Mouse (Mus musculus) hindbrain, embryonic 11.5 days (tissue): ENCODE data around the gene Mmp11. TPM values are rescaled to one million over a fixed set of nuclear protein-coding genes. Genes with fewer than 3 reads are reported as not detected.

Experiments
- ATAC-seq: fragments of 200-750 bp; cut with Nextera tagmentation; 2 replicates; pipeline ENCODE4 v1.8.0; 2017; ENCODE audit warnings: mild to moderate bottlenecking, moderate TSS enrichment, moderate library complexity; ENCODE audit not compliant: low FRiP score
- DNase-seq: peaks from one replicate; pipeline ENCODE4 v3.0.0-alpha.2; 2015; ENCODE audit warnings: low spot score
- H3K27ac ChIP-seq: fragments of 300-500 bp; sonication (generic); 2 replicates; pipeline ENCODE4 v1.5.1; 2014; ENCODE audit warnings: mild to moderate bottlenecking, low read depth, low read length
- H3K27me3 ChIP-seq: fragments of 300-500 bp; sonication (generic); 2 replicates; pipeline ENCODE4 v1.6.1; 2014; ENCODE audit warnings: mild to moderate bottlenecking, low read length, moderate library complexity, mixed read lengths; ENCODE audit not compliant: control insufficient read depth, insufficient read depth
- H3K36me3 ChIP-seq: fragments of 300-500 bp; sonication (generic); 2 replicates; pipeline ENCODE4 v1.6.1; 2014; ENCODE audit warnings: mild to moderate bottlenecking, low read length, moderate library complexity, mixed read lengths; ENCODE audit not compliant: control insufficient read depth, insufficient read depth
- H3K4me1 ChIP-seq: fragments of 300-500 bp; sonication (generic); replicated peaks from 2 replicates; pipeline ENCODE4 v1.6.1; 2014; ENCODE audit warnings: low read length, mixed read lengths; ENCODE audit not compliant: control insufficient read depth, insufficient read depth
- H3K4me2 ChIP-seq: fragments of 300-500 bp; sonication (generic); replicated peaks from 2 replicates; pipeline ENCODE4 v1.6.1; 2014; ENCODE audit warnings: mild to moderate bottlenecking, low read depth, low read length
- H3K4me3 ChIP-seq: fragments of 300-500 bp; sonication (generic); 2 replicates; pipeline ENCODE4 v1.5.1; 2014; ENCODE audit warnings: low read depth, low read length
- H3K9ac ChIP-seq: fragments of 300-500 bp; sonication (generic); 2 replicates; pipeline ENCODE4 v1.6.1; 2014; ENCODE audit warnings: low read depth, low read length
- H3K9me3 ChIP-seq: fragments of 300-500 bp; sonication (generic); 2 replicates; pipeline ENCODE4 v1.6.1; 2016; ENCODE audit warnings: low read length; ENCODE audit not compliant: control insufficient read depth
- WGBS: fragments of 180-500 bp; shearing (Covaris S2); extraction: QIAGEN DNeasy Blood & Tissue Kit; methylation state at CpG from one replicate; pipeline ENCODE4 v1.1.7; 2014; 5-methylcytosine and 5-hydroxymethylcytosine counted together
- polyA plus RNA-seq: library from polyadenylated mRNA; unstranded; fragments of >200 nt; fragmentation: Nextera tagmentation; extraction: Ambion mirVana; gene quantifications from 2 replicates; pipeline ENCODE4 v1.2.1, GENCODE M21; 2014

Mmp11 gene
- polyA plus RNA-seq: 32.2 and 36.1 TPM in 2 replicates

- H3K9ac ChIP-seq: peak within 1 kb of the TSS; percentile 29
- ATAC-seq (peak; percentile 48), DNase-seq (peak; percentile 85)
- H3K27ac ChIP-seq: no peak within 1 kb of the TSS
- no peaks in the 10 kb centered on the region for H3K9me3 ChIP-seq
- 2% methylated on average over 51 of the region's 51 CpGs for WGBS
- peaks cover 10% of the 10 kb centered on the region for H3K4me1 ChIP-seq
- H3K36me3 ChIP-seq: no peaks in the 10 kb centered on the region
- H3K4me3 ChIP-seq: peak within 1 kb of the TSS; percentile 50
- peak within 1 kb of the TSS; percentile 88 for H3K4me2 ChIP-seq
- peaks cover 30% of the 10 kb centered on the region for H3K27me3 ChIP-seq
Observed at GRCm38 (mm10) chr10:75935680-75936541, at the start of gene Mmp11. Mmp11 (minus strand) TSS chr10:75936496.

GRCm38 (mm10) chr10:75979432-75979831, 43.1 kb upstream of the Mmp11 start:
- Histone ChIP-seq H3K9ac (no peak overlapping the region), H3K27ac (no peak overlapping the region), H3K36me3 (no peaks in the 10 kb centered on the region), H3K27me3 (no peaks in the 10 kb centered on the region), H3K4me1 (no peaks in the 10 kb centered on the region), H3K4me2 (no peak overlapping the region), H3K4me3 (no peak overlapping the region), H3K9me3 (no peaks in the 10 kb centered on the region)
- DNase-seq (no peak), ATAC-seq (no peak)
- 85% methylated on average over 3 of the region's 3 CpGs for WGBS

DNA sequence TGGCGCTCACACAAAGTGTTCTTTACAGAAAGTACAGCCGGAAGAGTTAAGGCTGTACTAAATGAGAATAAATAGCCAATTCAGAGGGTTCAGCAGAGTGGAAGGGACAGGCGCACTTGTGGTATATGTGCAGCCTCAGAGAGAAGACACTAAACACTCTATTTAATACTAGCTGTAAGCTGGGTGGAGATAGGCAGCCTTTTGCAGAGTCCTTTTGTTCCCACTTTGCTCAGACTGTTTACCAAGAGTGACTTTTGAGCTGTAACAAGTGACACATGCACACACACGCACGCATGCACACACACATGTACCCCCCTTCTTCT, 42.5 kb upstream of the Mmp11 start:
- ATAC-seq (no peak), DNase-seq (no peak)

DNA sequence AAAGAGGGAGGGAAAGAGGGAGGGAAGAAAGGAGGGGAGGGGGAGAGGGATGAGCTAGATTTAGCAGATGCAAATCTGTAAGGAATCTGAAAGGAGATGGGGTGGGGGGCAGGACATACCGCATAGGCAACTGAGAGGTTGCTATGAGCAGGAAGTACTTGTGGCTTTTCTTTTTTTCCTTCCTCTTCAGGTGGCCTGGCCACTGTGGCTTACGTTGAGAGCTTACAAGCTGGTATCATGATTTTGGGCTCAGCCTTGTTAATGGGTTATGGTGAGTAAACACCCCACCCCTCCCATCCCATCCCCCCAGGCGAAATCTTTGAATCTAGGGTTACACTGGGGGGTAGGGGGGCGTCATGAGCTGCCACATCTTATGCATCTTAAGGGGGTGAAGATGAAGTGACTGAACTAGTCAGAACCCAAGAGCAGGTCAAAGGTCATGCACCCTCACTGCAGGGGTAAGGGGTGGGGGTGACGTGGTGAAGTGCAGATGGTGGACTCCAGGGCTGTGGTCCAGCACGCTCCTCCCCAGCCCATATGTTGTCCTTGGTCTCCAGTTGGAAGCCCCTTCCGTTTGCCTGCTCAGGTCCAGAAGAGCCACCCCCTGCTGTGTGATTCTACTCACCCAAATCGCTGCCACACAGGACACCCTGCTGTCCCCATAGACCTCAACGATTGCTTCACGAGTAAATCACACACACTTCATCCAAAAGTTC, 42.0 kb upstream of the Mmp11 start:
- H3K4me1 ChIP-seq: no peaks in the 10 kb centered on the region
- no peaks in the 10 kb centered on the region for H3K36me3 ChIP-seq
- H3K27me3 ChIP-seq: no peaks in the 10 kb centered on the region
- ATAC-seq: no peak
- 36% methylated on average over 10 of the region's 10 CpGs for WGBS
- no peak overlapping the region for H3K9ac ChIP-seq
- H3K4me2 ChIP-seq: no peak overlapping the region
- no peak overlapping the region for H3K27ac ChIP-seq
- DNase-seq: no peak
- H3K9me3 ChIP-seq: no peaks in the 10 kb centered on the region
- H3K4me3 ChIP-seq: no peak overlapping the region

More for the DNA sequence above, 42.5 kb upstream of the Mmp11 start:
- Histone ChIP-seq H3K27ac (no peak overlapping the region), H3K4me3 (no peak overlapping the region), H3K36me3 (no peaks in the 10 kb centered on the region), H3K4me1 (no peaks in the 10 kb centered on the region), H3K9me3 (no peaks in the 10 kb centered on the region), H3K9ac (no peak overlapping the region), H3K27me3 (no peaks in the 10 kb centered on the region), H3K4me2 (no peak overlapping the region)
- 77% methylated on average over 5 of the region's 5 CpGs for WGBS

GRCm38 (mm10) chr10:75975216-75975615, 38.9 kb upstream of the Mmp11 start:
- DNase-seq: no peak
- Histone ChIP-seq H3K27me3 (no peaks in the 10 kb centered on the region), H3K4me1 (no peaks in the 10 kb centered on the region), H3K4me2 (no peak overlapping the region), H3K4me3 (no peak overlapping the region), H3K9me3 (no peaks in the 10 kb centered on the region), H3K9ac (no peak overlapping the region), H3K36me3 (no peaks in the 10 kb centered on the region), H3K27ac (no peak overlapping the region)
- ATAC-seq: no peak
- WGBS: 78% methylated on average over 5 of the region's 5 CpGs

DNA sequence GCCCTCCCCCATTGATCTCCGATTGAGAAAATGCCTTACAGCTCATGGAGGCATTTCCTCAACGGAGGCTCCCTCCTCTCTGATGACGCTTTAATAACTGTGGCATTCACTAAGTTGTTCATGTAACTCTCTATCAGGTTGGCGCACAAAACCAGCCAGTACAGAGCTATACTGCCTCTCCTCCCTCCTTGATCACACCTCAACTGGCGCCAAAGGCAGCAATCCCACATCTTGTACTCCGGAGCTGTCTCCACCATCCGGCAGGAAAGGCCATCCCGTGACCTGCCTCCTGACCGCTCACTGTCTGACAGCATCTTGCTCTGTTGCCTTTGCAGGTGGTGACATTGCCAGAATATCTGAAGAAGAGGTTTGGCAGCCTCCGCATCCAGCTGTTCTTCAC, 37.5 kb upstream of the Mmp11 start:
- WGBS: 94% methylated on average over 10 of the region's 10 CpGs
- H3K4me3 ChIP-seq: no peak overlapping the region

DNA sequence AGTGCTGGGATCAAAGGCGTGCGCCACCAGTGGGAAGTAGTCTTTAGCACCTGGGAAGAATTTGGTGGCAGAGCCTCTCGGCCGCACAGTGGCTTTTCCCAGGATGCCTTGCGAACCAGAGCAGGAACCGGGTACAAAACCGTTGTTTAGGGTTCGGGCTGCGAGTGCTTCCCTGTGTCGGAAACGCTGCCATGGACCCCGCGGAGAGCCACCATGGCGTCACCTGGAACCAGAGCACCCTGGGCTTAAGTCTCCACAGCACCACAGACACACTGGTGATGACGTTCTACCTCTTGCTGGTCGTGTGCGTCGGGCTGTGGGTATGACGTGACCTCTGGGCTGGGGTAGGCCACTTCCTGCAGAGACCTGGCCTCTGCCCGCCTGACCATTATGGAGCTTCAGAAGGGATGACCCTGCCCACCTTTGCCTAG, 18.1 kb upstream of the Mmp11 start, which contains the start of gene Gm5134:
Gm5134 (plus strand) TSS at position 134 of the 431 bp plus-strand sequence.
- Histone ChIP-seq H3K4me1 (no peaks in the 10 kb centered on the region), H3K4me3 (peak within 1 kb of the TSS; percentile 10; the same call in 1 of the 2 replicates), H3K9me3 (no peaks in the 10 kb centered on the region), H3K27ac (no peak within 1 kb of the TSS), H3K9ac (no peak within 1 kb of the TSS), H3K36me3 (no peaks in the 10 kb centered on the region), H3K27me3 (no peaks in the 10 kb centered on the region), H3K4me2 (peak within 1 kb of the TSS; percentile 31; the same call in 1 of the 2 replicates)
- DNase-seq (peak; percentile 11), ATAC-seq (no peak)
- 35% methylated on average over 20 of the region's 20 CpGs for WGBS

More for the DNA sequence above, 37.5 kb upstream of the Mmp11 start:
- no peak overlapping the region for H3K9ac ChIP-seq
- no peak overlapping the region for H3K4me2 ChIP-seq
- no peak overlapping the region for H3K27ac ChIP-seq
- ATAC-seq (no peak), DNase-seq (no peak)
- H3K36me3 ChIP-seq: no peaks in the 10 kb centered on the region
- no peaks in the 10 kb centered on the region for H3K4me1 ChIP-seq
- no peaks in the 10 kb centered on the region for H3K9me3 ChIP-seq
- no peaks in the 10 kb centered on the region for H3K27me3 ChIP-seq

GRCm38 (mm10) chr10:75951424-75952050, 15.2 kb upstream of the Mmp11 start:
- H3K9ac ChIP-seq: peak overlapping the region; percentile 55; the same call in 1 of the 2 replicates
- H3K4me2 ChIP-seq: peak overlapping the region; percentile 82
- peak overlapping the region; percentile 38 for H3K4me3 ChIP-seq
- H3K4me1 ChIP-seq: no peaks in the 10 kb centered on the region
- H3K36me3 ChIP-seq: no peaks in the 10 kb centered on the region
- ATAC-seq (peak; percentile 23), DNase-seq (peak; percentile 78)
- no peaks in the 10 kb centered on the region for H3K9me3 ChIP-seq
- no peak overlapping the region for H3K27ac ChIP-seq
- no peaks in the 10 kb centered on the region for H3K27me3 ChIP-seq
- 5% methylated on average over 13 of the region's 13 CpGs for WGBS
